Mouse (Mus musculus) thymus, adult 2 months (tissue): Measurements from ENCODE around the gene Hoxb3. TPM values are rescaled to one million over a fixed set of nuclear protein-coding genes. Genes with fewer than 3 reads are reported as not detected.
A peak's percentile ranks its signal among the peaks of the same experiment; 100 is the strongest.

ENCODE experiments used
- DNase-seq: peaks from one replicate; pipeline ENCODE4 v3.0.0; 2021
- H3K27ac ChIP-seq: fragments of 200-500 bp; 2 replicates; pipeline ENCODE4 v1.5.1; 2012; ENCODE audit warnings: low read length, control low read depth; ENCODE audit not compliant: control insufficient read depth, insufficient read depth
- H3K27me3 ChIP-seq: fragments of 200-500 bp; 2 replicates; pipeline ENCODE4 v1.6.1; 2012; ENCODE audit warnings: mild to moderate bottlenecking, low read length, moderate library complexity, mixed read lengths; ENCODE audit not compliant: control insufficient read depth, insufficient read depth
- H3K36me3 ChIP-seq: fragments of 200-500 bp; 2 replicates; pipeline ENCODE4 v1.6.1; 2012; ENCODE audit warnings: mild to moderate bottlenecking, low read length, moderate library complexity; ENCODE audit not compliant: control insufficient read depth, insufficient read depth
- H3K4me1 ChIP-seq: fragments of 200-500 bp; replicated peaks from 2 replicates; pipeline ENCODE4 v1.6.1; 2012; ENCODE audit warnings: low read length; ENCODE audit not compliant: control insufficient read depth, insufficient read depth
- H3K4me3 ChIP-seq: fragments of 200-500 bp; 2 replicates; pipeline ENCODE4 v1.5.1; 2012; ENCODE audit warnings: mild to moderate bottlenecking, low read length, control low read depth, moderate library complexity; ENCODE audit not compliant: control insufficient read depth, insufficient read depth
- CTCF ChIP-seq: fragments of 200-500 bp; IDR thresholded peaks from 2 replicates; pipeline ENCODE4 v1.5.1; 2012; ENCODE audit warnings: mild to moderate bottlenecking, control low read depth, low read length, moderate library complexity, borderline replicate concordance; ENCODE audit not compliant: control insufficient read depth, poor library complexity, insufficient read depth; ENCODE audit errors: extremely low read depth
- POLR2A ChIP-seq: fragments of 200-500 bp; IDR thresholded peaks from 2 replicates; pipeline ENCODE4 v1.6.1; 2012; ENCODE audit warnings: mild to moderate bottlenecking, low read length, control low read depth, moderate library complexity; ENCODE audit not compliant: control insufficient read depth, poor library complexity, insufficient read depth; ENCODE audit errors: extremely low read depth
- WGBS: fragments of 180-500 bp; shearing (Covaris S2); methylation state at CpG from one replicate; pipeline ENCODE4 v1.1.7; 2018; 5-methylcytosine and 5-hydroxymethylcytosine counted together
- polyA plus RNA-seq: library from polyadenylated mRNA; depleted of rRNA; stranded (reverse); fragments of >200 nt; gene quantifications from 2 replicates; pipeline ENCODE4 v1.2.3, GENCODE M21; 2012

Hoxb3 gene
- polyA plus RNA-seq, 1 experiment = 1.1 TPM

- no peak for TF ChIP-seq POLR2A
- TF ChIP-seq CTCF = no peak
- H3K36me3 ChIP-seq = no peaks in the 10 kb centered on the region
- H3K4me3 ChIP-seq = no peak overlapping the region
- H3K27ac ChIP-seq = no peak overlapping the region
- 82% methylated on average over 14 of the region's 14 CpGs for WGBS
- no peaks in the 10 kb centered on the region for H3K4me1 ChIP-seq
- H3K27me3 ChIP-seq = peaks cover 25% of the 10 kb centered on the region
- no peak for DNase-seq
Observed at GRCm38 (mm10) chr11:96349491-96350340, 26.6 kb downstream of the Hoxb3 start.

- TF ChIP-seq POLR2A (no peak), CTCF (no peak)
- no peaks in the 10 kb centered on the region for H3K4me1 ChIP-seq
- H3K27me3 ChIP-seq = peaks cover 28% of the 10 kb centered on the region
- no peak for DNase-seq
- 81% methylated on average over 2 of the region's 2 CpGs for WGBS
- H3K4me3 ChIP-seq = no peak within 1 kb of the TSS
- H3K36me3 ChIP-seq = no peaks in the 10 kb centered on the region
- no peak within 1 kb of the TSS for H3K27ac ChIP-seq
Observed at GRCm38 (mm10) chr11:96350341-96350624, 27.2 kb downstream of the Hoxb3 start, which contains the start of gene Hoxb2. Gene Hoxb2, plus strand, starts transcription at chr11:96350525.

GRCm38 (mm10) chr11:96350791-96351190 lies 27.7 kb downstream of the Hoxb3 start:
- H3K36me3 ChIP-seq = no peaks in the 10 kb centered on the region
- no peak for TF ChIP-seq POLR2A
- no peak for TF ChIP-seq CTCF
- DNase-seq = no peak
- no peak overlapping the region for H3K4me3 ChIP-seq
- no peak overlapping the region for H3K27ac ChIP-seq
- H3K27me3 ChIP-seq = peaks cover 28% of the 10 kb centered on the region
- H3K4me1 ChIP-seq = no peaks in the 10 kb centered on the region
- 95% methylated on average over 2 of the region's 2 CpGs for WGBS

- peaks cover 28% of the 10 kb centered on the region for H3K27me3 ChIP-seq
- TF ChIP-seq CTCF (no peak), POLR2A (no peak)
Observed at GRCm38 (mm10) chr11:96351312-96351711, 28.2 kb downstream of the Hoxb3 start.

GRCm38 (mm10) chr11:96351831-96352230 lies 28.7 kb downstream of the Hoxb3 start:
- DNase-seq = no peak
- 3% methylated on average over 22 of the region's 22 CpGs for WGBS
- TF ChIP-seq POLR2A = no peak
- H3K4me3 ChIP-seq = no peak overlapping the region
- H3K4me1 ChIP-seq = no peaks in the 10 kb centered on the region
- H3K27me3 ChIP-seq = peaks cover 28% of the 10 kb centered on the region
- no peak overlapping the region for H3K27ac ChIP-seq
- H3K36me3 ChIP-seq = no peaks in the 10 kb centered on the region

More at GRCm38 (mm10) chr11:96351312-96351711, 28.2 kb downstream of the Hoxb3 start:
- Histone ChIP-seq H3K4me1 (no peaks in the 10 kb centered on the region), H3K27ac (no peak overlapping the region), H3K4me3 (no peak overlapping the region), H3K36me3 (no peaks in the 10 kb centered on the region)
- 57% methylated on average over 11 of the region's 11 CpGs for WGBS
- no peak for DNase-seq

GRCm38 (mm10) chr11:96352691-96353521 lies 29.8 kb downstream of the Hoxb3 start:
- no peaks in the 10 kb centered on the region for H3K36me3 ChIP-seq
- DNase-seq = no peak
- 2% methylated on average over 75 of the region's 75 CpGs for WGBS
- no peak for TF ChIP-seq CTCF
- TF ChIP-seq POLR2A = no peak
- no peak overlapping the region for H3K27ac ChIP-seq
- no peaks in the 10 kb centered on the region for H3K4me1 ChIP-seq
- H3K27me3 ChIP-seq = peaks cover 28% of the 10 kb centered on the region
- peak overlapping the region; percentile 15; the same call in 1 of the 2 replicates for H3K4me3 ChIP-seq
